Mouse (Mus musculus): ENCODE results near the gene AC140267.1.

DNA sequence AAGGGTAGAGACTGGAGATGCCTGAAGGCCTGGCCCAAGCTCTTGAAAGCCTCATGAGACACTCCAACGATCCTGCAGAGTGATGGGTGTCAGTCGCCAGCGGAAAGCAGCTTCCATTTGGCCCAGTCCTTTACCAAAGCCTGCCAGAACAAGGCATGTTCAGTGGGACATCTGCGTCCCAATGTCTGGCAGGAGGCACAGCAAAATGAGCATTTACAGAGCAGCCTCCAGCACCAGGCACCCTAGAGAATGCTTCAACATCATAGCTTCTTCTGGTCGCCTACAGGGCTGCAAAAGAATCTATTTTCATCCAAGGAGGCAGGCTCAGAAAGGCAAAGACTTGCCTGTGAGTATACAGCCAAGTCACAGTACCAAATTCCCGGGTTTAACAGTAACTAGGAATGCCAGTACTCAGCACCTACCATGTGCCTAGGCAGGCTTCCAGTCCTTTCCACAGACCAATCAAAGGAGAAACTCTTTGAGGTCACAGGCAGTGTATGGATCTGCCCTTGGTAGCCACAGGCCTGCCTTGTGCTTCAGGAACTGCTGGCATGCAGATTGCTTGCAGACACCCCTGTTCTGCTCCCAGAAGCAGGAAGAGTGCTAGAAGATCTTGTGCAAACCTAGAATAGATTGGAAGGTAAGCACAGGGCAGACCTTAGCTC lies 33.4 kb upstream of the AC140267.1 start:
- TF ChIP-seq POLR2A (IDR thresholded peaks at IDR 0.05; ENCODE audit: insufficient read depth, low read depth, low read length) = no peak
- no peak for TF ChIP-seq CTCF (IDR thresholded peaks at IDR 0.05; ENCODE audit: insufficient read depth, low read depth, low read length)
